Mouse (Mus musculus) thymus, adult 2 months (tissue): ENCODE data around the gene Trio.

Source experiments
- CTCF ChIP-seq: fragments of 200-500 bp; IDR thresholded peaks from 2 replicates; pipeline ENCODE4 v1.5.1; 2012; ENCODE audit warnings: mild to moderate bottlenecking, control low read depth, low read length, moderate library complexity, borderline replicate concordance; ENCODE audit not compliant: control insufficient read depth, poor library complexity, insufficient read depth; ENCODE audit errors: extremely low read depth
- POLR2A ChIP-seq: fragments of 200-500 bp; IDR thresholded peaks from 2 replicates; pipeline ENCODE4 v1.6.1; 2012; ENCODE audit warnings: mild to moderate bottlenecking, low read length, control low read depth, moderate library complexity; ENCODE audit not compliant: control insufficient read depth, poor library complexity, insufficient read depth; ENCODE audit errors: extremely low read depth

DNA sequence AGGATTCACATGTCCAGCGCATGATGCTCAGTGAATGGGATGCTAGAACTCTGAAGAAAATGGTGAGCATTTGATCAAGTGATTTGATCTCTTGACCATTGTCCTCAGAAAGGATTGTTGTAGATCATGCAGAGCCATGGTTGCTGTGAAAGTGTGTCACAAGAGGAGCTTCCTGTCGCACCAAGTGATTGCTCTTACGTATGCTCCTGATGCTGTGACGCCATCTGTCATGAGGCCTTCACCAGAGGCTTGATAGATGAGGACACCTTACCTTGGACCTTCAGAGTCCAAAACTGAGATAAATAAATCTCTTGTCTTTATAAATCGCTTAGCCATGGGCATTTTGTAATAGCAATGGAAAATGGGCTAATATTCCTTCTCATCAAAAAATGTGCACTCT is 328.0 kb downstream of the Trio start:
- TF ChIP-seq CTCF, result no peak
- no peak for TF ChIP-seq POLR2A
